Mouse (Mus musculus) lung, postnatal 0 days (tissue): ENCODE measurements around the gene Rhd. TPM values are rescaled to one million over a fixed set of nuclear protein-coding genes. Genes with fewer than 3 reads are reported as not detected.

Source experiments
- ATAC-seq: fragments of 200-750 bp; cut with Nextera tagmentation; 2 replicates; pipeline ENCODE4 v1.8.0; 2017; ENCODE audit warnings: moderate library complexity
- DNase-seq: peaks from one replicate; pipeline ENCODE4 v3.0.0-alpha.2; 2016; ENCODE audit warnings: low spot score
- H3K27ac ChIP-seq: fragments of 300-500 bp; sonication (generic); 2 replicates; pipeline ENCODE4 v1.5.1; 2014; ENCODE audit warnings: antibody characterized with exemption, mild to moderate bottlenecking, low read length, mixed read lengths
- H3K27me3 ChIP-seq: fragments of 300-500 bp; sonication (generic); replicated peaks from 2 replicates; pipeline ENCODE4 v1.6.1; 2014; ENCODE audit warnings: low read length, mixed read lengths; ENCODE audit not compliant: insufficient read depth
- H3K36me3 ChIP-seq: fragments of 300-500 bp; sonication (generic); 2 replicates; pipeline ENCODE4 v1.6.1; 2014; ENCODE audit warnings: low read length, mixed read lengths; ENCODE audit not compliant: insufficient read depth
- H3K4me1 ChIP-seq: fragments of 300-500 bp; sonication (generic); 2 replicates; pipeline ENCODE4 v1.6.1; 2014; ENCODE audit warnings: antibody characterized with exemption, low read depth, low read length, mixed read lengths; ENCODE audit not compliant: insufficient read depth
- H3K4me2 ChIP-seq: fragments of 300-500 bp; sonication (generic); replicated peaks from 2 replicates; pipeline ENCODE4 v1.6.1; 2014; ENCODE audit warnings: low read depth, mild to moderate bottlenecking, low read length, moderate library complexity, mixed read lengths
- H3K4me3 ChIP-seq: fragments of 300-500 bp; sonication (generic); 2 replicates; pipeline ENCODE4 v1.5.1; 2014; ENCODE audit warnings: low read depth, low read length
- H3K9ac ChIP-seq: fragments of 300-500 bp; sonication (generic); replicated peaks from 2 replicates; pipeline ENCODE4 v1.6.1; 2014; ENCODE audit warnings: low read depth, mild to moderate bottlenecking
- H3K9me3 ChIP-seq: fragments of 300-500 bp; sonication (generic); 2 replicates; pipeline ENCODE4 v1.6.1; 2016; ENCODE audit warnings: low read length, mixed read lengths
- CTCF ChIP-seq: IDR thresholded peaks from 2 replicates; pipeline ENCODE4 v1.5.1; 2016; ENCODE audit warnings: antibody characterized with exemption, mild to moderate bottlenecking
- EP300 ChIP-seq: IDR thresholded peaks from 2 replicates; pipeline ENCODE4 v1.6.1; 2016; ENCODE audit warnings: antibody characterized with exemption, mild to moderate bottlenecking, control low read depth
- WGBS: fragments of 180-500 bp; shearing (Covaris S2); extraction: QIAGEN DNeasy Blood & Tissue Kit; methylation state at CpG from one replicate; pipeline ENCODE4 v1.1.7; 2014; 5-methylcytosine and 5-hydroxymethylcytosine counted together
- polyA plus RNA-seq: library from polyadenylated mRNA; unstranded; fragments of >200 nt; fragmentation: Nextera tagmentation; extraction: Ambion mirVana; gene quantifications from 2 replicates; pipeline ENCODE4 v1.2.1, GENCODE M21; 2015

Gene Rhd
- polyA plus RNA-seq, 1 experiment from 2014 or later: 2.8 TPM

- Histone ChIP-seq H3K9ac (no peak overlapping the region), H3K4me1 (no peaks in the 10 kb centered on the region), H3K9me3 (no peaks in the 10 kb centered on the region), H3K4me3 (no peak overlapping the region), H3K27me3 (no peaks in the 10 kb centered on the region), H3K4me2 (no peak overlapping the region), H3K27ac (no peak overlapping the region), H3K36me3 (no peaks in the 10 kb centered on the region)
- WGBS: 81% methylated on average over 7 of the region's 7 CpGs
- DNase-seq (no peak), ATAC-seq (no peak)
- TF ChIP-seq CTCF (no peak), EP300 (no peak)
Observed at GRCm38 (mm10) chr4:134862996-134863395, 1.3 kb upstream of the Rhd start.

GRCm38 (mm10) chr4:134865340-134865739 is 1.0 kb downstream of the Rhd start:
- Histone ChIP-seq H3K9ac (no peak overlapping the region), H3K4me3 (no peak overlapping the region), H3K27ac (no peak overlapping the region), H3K27me3 (0 out of 2 replicates have a peak, but pooled peaks cover 3% of the 10 kb centered on the region), H3K4me1 (no peaks in the 10 kb centered on the region), H3K36me3 (no peaks in the 10 kb centered on the region), H3K4me2 (no peak overlapping the region), H3K9me3 (no peaks in the 10 kb centered on the region)
- no peak for ATAC-seq
- no peak for TF ChIP-seq EP300
- TF ChIP-seq CTCF: no peak
- WGBS: 55% methylated on average over 6 of the region's 6 CpGs
- DNase-seq: no peak

GRCm38 (mm10) chr4:134865789-134866188 is 1.5 kb downstream of the Rhd start:
- no peaks in the 10 kb centered on the region for H3K4me1 ChIP-seq
- no peak overlapping the region for H3K4me2 ChIP-seq
- DNase-seq: no peak
- no peak overlapping the region for H3K27ac ChIP-seq
- 80% methylated on average over 5 of the region's 5 CpGs for WGBS
- H3K9ac ChIP-seq: no peak overlapping the region
- H3K4me3 ChIP-seq: no peak overlapping the region
- no peaks in the 10 kb centered on the region for H3K36me3 ChIP-seq
- no peaks in the 10 kb centered on the region for H3K9me3 ChIP-seq
- 0 out of 2 replicates have a peak, but pooled peaks cover 3% of the 10 kb centered on the region for H3K27me3 ChIP-seq
- TF ChIP-seq CTCF: no peak
- TF ChIP-seq EP300: no peak
- no peak for ATAC-seq

- H3K9me3 ChIP-seq: no peaks in the 10 kb centered on the region
- no peak for ATAC-seq
- no peaks in the 10 kb centered on the region for H3K36me3 ChIP-seq
- TF ChIP-seq CTCF: no peak
- no peak for TF ChIP-seq EP300
- no peak overlapping the region for H3K4me2 ChIP-seq
- no peak overlapping the region for H3K4me3 ChIP-seq
- WGBS: 88% methylated on average over 8 of the region's 8 CpGs
- no peaks in the 10 kb centered on the region for H3K4me1 ChIP-seq
- H3K27ac ChIP-seq: no peak overlapping the region
- no peak overlapping the region for H3K9ac ChIP-seq
- H3K27me3 ChIP-seq: 0 out of 2 replicates have a peak, but pooled peaks cover 3% of the 10 kb centered on the region
- no peak for DNase-seq
Observed at GRCm38 (mm10) chr4:134867213-134867612, 2.9 kb downstream of the Rhd start.

- Histone ChIP-seq H3K4me2 (no peak overlapping the region), H3K27me3 (0 out of 2 replicates have a peak, but pooled peaks cover 3% of the 10 kb centered on the region), H3K4me1 (no peaks in the 10 kb centered on the region), H3K27ac (no peak overlapping the region), H3K9ac (no peak overlapping the region), H3K9me3 (no peaks in the 10 kb centered on the region), H3K36me3 (no peaks in the 10 kb centered on the region), H3K4me3 (no peak overlapping the region)
- DNase-seq (no peak), ATAC-seq (no peak)
- no peak for TF ChIP-seq EP300
- TF ChIP-seq CTCF: no peak
- 84% methylated on average over 8 of the region's 8 CpGs for WGBS
Observed at GRCm38 (mm10) chr4:134867661-134868060, 3.3 kb downstream of the Rhd start.

DNA sequence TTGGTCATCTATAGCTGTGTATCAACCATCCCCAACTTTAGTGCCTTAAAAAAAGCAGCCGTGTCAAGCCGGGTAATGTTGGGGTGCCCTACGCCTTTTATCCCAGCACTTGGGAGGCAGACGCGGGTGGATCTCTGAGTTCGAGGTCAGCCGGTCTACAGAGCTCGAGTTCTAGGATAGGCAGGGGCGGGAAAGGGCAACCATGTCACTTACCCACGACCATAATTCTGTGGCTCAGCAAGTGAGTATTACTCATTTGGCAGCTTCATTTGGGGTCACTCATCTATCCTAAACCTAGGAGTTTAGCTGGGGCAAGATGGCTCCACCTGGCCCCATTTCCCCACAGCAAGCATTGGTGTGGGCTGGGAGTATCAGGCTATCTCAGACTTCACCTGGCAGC is 3.7 kb downstream of the Rhd start:
- Histone ChIP-seq H3K27me3 (0 out of 2 replicates have a peak, but pooled peaks cover 3% of the 10 kb centered on the region), H3K4me1 (no peaks in the 10 kb centered on the region), H3K4me3 (no peak overlapping the region), H3K27ac (no peak overlapping the region), H3K4me2 (no peak overlapping the region), H3K9me3 (no peaks in the 10 kb centered on the region), H3K9ac (no peak overlapping the region), H3K36me3 (no peaks in the 10 kb centered on the region)
- no peak for ATAC-seq
- 87% methylated on average over 10 of the region's 10 CpGs for WGBS
- DNase-seq: no peak
- TF ChIP-seq EP300 (no peak), CTCF (no peak)

DNA sequence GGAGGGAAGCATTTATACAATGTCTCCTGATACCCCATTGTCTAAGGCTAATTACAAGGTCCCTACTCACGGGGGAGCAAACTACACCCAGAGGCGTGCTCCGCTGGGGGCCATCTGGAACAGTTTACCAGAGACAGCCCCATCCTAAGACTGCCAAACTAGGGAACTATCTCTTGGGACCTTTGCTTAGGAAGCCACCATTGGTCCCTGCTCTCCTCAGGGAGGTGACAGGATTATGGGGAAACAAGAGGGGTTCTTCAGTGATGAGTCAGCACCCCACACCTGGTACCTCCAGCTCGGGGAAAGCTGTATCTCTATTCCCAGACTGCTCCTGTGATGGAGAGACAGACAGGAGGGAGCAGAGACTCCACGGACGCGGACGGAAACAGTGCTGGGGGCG is 4.2 kb downstream of the Rhd start:
- Histone ChIP-seq H3K9me3 (no peaks in the 10 kb centered on the region), H3K36me3 (no peaks in the 10 kb centered on the region), H3K27me3 (0 out of 2 replicates have a peak, but pooled peaks cover 3% of the 10 kb centered on the region), H3K4me2 (no peak overlapping the region), H3K4me1 (no peaks in the 10 kb centered on the region), H3K4me3 (no peak overlapping the region), H3K27ac (no peak overlapping the region), H3K9ac (no peak overlapping the region)
- WGBS: 45% methylated on average over 8 of the region's 9 CpGs
- TF ChIP-seq CTCF (no peak), EP300 (no peak)
- no peak for ATAC-seq
- no peak for DNase-seq
